Mouse (Mus musculus) intestine, embryonic 16.5 days (tissue): ENCODE measurements around the gene Esrrg. TPM values are rescaled to one million over a fixed set of nuclear protein-coding genes. Genes with fewer than 3 reads are reported as not detected.

Experiments
- ATAC-seq: fragments of 200-750 bp; cut with Nextera tagmentation; 2 replicates; pipeline ENCODE4 v1.8.0; 2017; ENCODE audit warnings: moderate TSS enrichment, moderate library complexity
- H3K27ac ChIP-seq: fragments of 300-500 bp; sonication (generic); 2 replicates; pipeline ENCODE4 v1.5.1; 2014; ENCODE audit warnings: mild to moderate bottlenecking, low read length
- H3K27me3 ChIP-seq: fragments of 300-500 bp; sonication (generic); replicated peaks from 2 replicates; pipeline ENCODE4 v1.6.1; 2014; ENCODE audit warnings: low read length, control low read depth, mixed read lengths; ENCODE audit not compliant: control insufficient read depth, insufficient read depth
- H3K36me3 ChIP-seq: fragments of 300-500 bp; sonication (generic); 2 replicates; pipeline ENCODE4 v1.6.1; 2014; ENCODE audit warnings: low read length, control low read depth; ENCODE audit not compliant: control insufficient read depth, insufficient read depth
- H3K4me1 ChIP-seq: fragments of 300-500 bp; sonication (generic); 2 replicates; pipeline ENCODE4 v1.6.1; 2014; ENCODE audit warnings: low read length, control low read depth, mixed read lengths; ENCODE audit not compliant: control insufficient read depth, insufficient read depth
- H3K4me2 ChIP-seq: fragments of 300-500 bp; sonication (generic); 2 replicates; pipeline ENCODE4 v1.6.1; 2014; ENCODE audit warnings: low read depth, low read length, control low read depth
- H3K4me3 ChIP-seq: fragments of 300-500 bp; sonication (generic); 2 replicates; pipeline ENCODE4 v1.5.1; 2014; ENCODE audit warnings: mild to moderate bottlenecking, low read length
- H3K9ac ChIP-seq: fragments of 300-500 bp; sonication (generic); 2 replicates; pipeline ENCODE4 v1.6.1; 2014; ENCODE audit warnings: low read depth, low read length
- H3K9me3 ChIP-seq: fragments of 300-500 bp; sonication (generic); 2 replicates; pipeline ENCODE4 v1.6.1; 2016; ENCODE audit warnings: low read length, control low read depth; ENCODE audit not compliant: control insufficient read depth
- WGBS: fragments of 180-500 bp; shearing (Covaris S2); extraction: QIAGEN DNeasy Blood & Tissue Kit; methylation state at CpG from one replicate; pipeline ENCODE4 v1.1.7; 2014; 5-methylcytosine and 5-hydroxymethylcytosine counted together
- polyA plus RNA-seq: library from polyadenylated mRNA; unstranded; fragments of >200 nt; fragmentation: Nextera tagmentation; extraction: Ambion mirVana; gene quantifications from 2 replicates; pipeline ENCODE4 v1.2.1, GENCODE M21; 2015

The Esrrg gene
- polyA plus RNA-seq, 1 experiment from 2014 or later = 3.6 TPM

GRCm38 (mm10) chr1:188182951-188183350 is 574.4 kb downstream of the Esrrg start:
- WGBS = 79% methylated on average over 5 of the region's 5 CpGs
- ATAC-seq = no peak

GRCm38 (mm10) chr1:188186440-188187117 is 578.0 kb downstream of the Esrrg start:
- Histone ChIP-seq H3K27ac (no peak overlapping the region), H3K4me2 (no peak overlapping the region), H3K36me3 (no peaks in the 10 kb centered on the region), H3K9me3 (no peaks in the 10 kb centered on the region), H3K4me3 (no peak overlapping the region), H3K9ac (no peak overlapping the region), H3K27me3 (no peaks in the 10 kb centered on the region), H3K4me1 (no peaks in the 10 kb centered on the region)
- WGBS = 62% methylated on average over 17 of the region's 17 CpGs
- no peak for ATAC-seq

More at GRCm38 (mm10) chr1:188182951-188183350, 574.4 kb downstream of the Esrrg start:
- no peak overlapping the region for H3K27ac ChIP-seq
- no peak overlapping the region for H3K4me2 ChIP-seq
- no peaks in the 10 kb centered on the region for H3K4me1 ChIP-seq
- no peak overlapping the region for H3K9ac ChIP-seq
- H3K27me3 ChIP-seq = no peaks in the 10 kb centered on the region
- no peak overlapping the region for H3K4me3 ChIP-seq
- H3K9me3 ChIP-seq = no peaks in the 10 kb centered on the region
- no peaks in the 10 kb centered on the region for H3K36me3 ChIP-seq

GRCm38 (mm10) chr1:188192971-188193370 is 584.4 kb downstream of the Esrrg start:
- Histone ChIP-seq H3K27me3 (no peaks in the 10 kb centered on the region), H3K4me3 (no peak overlapping the region), H3K4me1 (no peaks in the 10 kb centered on the region), H3K9me3 (no peaks in the 10 kb centered on the region), H3K36me3 (no peaks in the 10 kb centered on the region), H3K27ac (no peak overlapping the region), H3K9ac (no peak overlapping the region), H3K4me2 (no peak overlapping the region)
- ATAC-seq = no peak
- 92% methylated on average over 2 of the region's 2 CpGs for WGBS

GRCm38 (mm10) chr1:188207421-188207820 is 598.8 kb downstream of the Esrrg start:
- no peak overlapping the region for H3K4me2 ChIP-seq
- no peak overlapping the region for H3K4me3 ChIP-seq
- H3K9me3 ChIP-seq = no peaks in the 10 kb centered on the region
- 72% methylated on average over 6 of the region's 6 CpGs for WGBS
- H3K36me3 ChIP-seq = no peaks in the 10 kb centered on the region
- no peaks in the 10 kb centered on the region for H3K27me3 ChIP-seq
- no peak overlapping the region for H3K27ac ChIP-seq
- H3K4me1 ChIP-seq = no peaks in the 10 kb centered on the region
- no peak overlapping the region for H3K9ac ChIP-seq
- no peak for ATAC-seq

- WGBS = 81% methylated on average over 1 of the region's 1 CpGs
- Histone ChIP-seq H3K9ac (no peak overlapping the region), H3K4me1 (no peaks in the 10 kb centered on the region), H3K9me3 (no peaks in the 10 kb centered on the region), H3K27me3 (no peaks in the 10 kb centered on the region), H3K4me2 (no peak overlapping the region), H3K36me3 (no peaks in the 10 kb centered on the region), H3K4me3 (no peak overlapping the region), H3K27ac (no peak overlapping the region)
- ATAC-seq = no peak
Measured at GRCm38 (mm10) chr1:188209025-188209424, 600.4 kb downstream of the Esrrg start.

- ATAC-seq = no peak
- Histone ChIP-seq H3K36me3 (no peaks in the 10 kb centered on the region), H3K9ac (no peak overlapping the region), H3K27me3 (no peaks in the 10 kb centered on the region), H3K4me1 (no peaks in the 10 kb centered on the region), H3K9me3 (no peaks in the 10 kb centered on the region), H3K4me3 (no peak overlapping the region), H3K4me2 (no peak overlapping the region), H3K27ac (no peak overlapping the region)
- 62% methylated on average over 10 of the region's 10 CpGs for WGBS
Measured at GRCm38 (mm10) chr1:188214885-188215611, 606.5 kb downstream of the Esrrg start.

- Histone ChIP-seq H3K27ac (no peak overlapping the region), H3K4me2 (no peak overlapping the region), H3K4me3 (no peak overlapping the region), H3K36me3 (no peaks in the 10 kb centered on the region), H3K9me3 (no peaks in the 10 kb centered on the region), H3K4me1 (no peaks in the 10 kb centered on the region), H3K27me3 (no peaks in the 10 kb centered on the region), H3K9ac (no peak overlapping the region)
- WGBS = 75% methylated on average over 4 of the region's 4 CpGs
- no peak for ATAC-seq
Measured at GRCm38 (mm10) chr1:188221226-188221792, 612.7 kb downstream of the Esrrg start.

GRCm38 (mm10) chr1:188233036-188233724 is 624.6 kb downstream of the Esrrg start:
- Histone ChIP-seq H3K9me3 (no peaks in the 10 kb centered on the region), H3K4me2 (no peak overlapping the region), H3K4me3 (no peak overlapping the region), H3K9ac (no peak overlapping the region), H3K36me3 (no peaks in the 10 kb centered on the region), H3K27ac (no peak overlapping the region), H3K27me3 (no peaks in the 10 kb centered on the region), H3K4me1 (no peaks in the 10 kb centered on the region)
- ATAC-seq = no peak
- WGBS = 79% methylated on average over 5 of the region's 5 CpGs

- Histone ChIP-seq H3K36me3 (no peaks in the 10 kb centered on the region), H3K9me3 (no peaks in the 10 kb centered on the region), H3K9ac (no peak overlapping the region), H3K4me2 (no peak overlapping the region), H3K4me1 (no peaks in the 10 kb centered on the region), H3K27ac (no peak overlapping the region), H3K27me3 (no peaks in the 10 kb centered on the region), H3K4me3 (no peak overlapping the region)
- ATAC-seq = no peak
Measured at GRCm38 (mm10) chr1:188238636-188239035, 630.0 kb downstream of the Esrrg start.
